Mouse (Mus musculus): ENCODE results near the gene Erf. TPM values are rescaled to one million over a fixed set of nuclear protein-coding genes. Genes with fewer than 3 reads are reported as not detected.
A peak's percentile ranks its signal among the peaks of the same experiment; 100 is the strongest.

Gene Erf
- total RNA-seq, 2 experiments from 2014 or later: 43.1 to 46.3 TPM

GRCm38 (mm10) chr7:25238829-25239623, 11.5 kb downstream of the Erf start:
- DNase-seq (ENCODE audit: low spot score in 2 of 2): peak; percentile 86 to 92

- DNase-seq (ENCODE audit: low spot score in 2 of 2): peak; percentile 93 to 99
Observed at GRCm38 (mm10) chr7:25238015-25238706, 12.4 kb downstream of the Erf start.

DNA sequence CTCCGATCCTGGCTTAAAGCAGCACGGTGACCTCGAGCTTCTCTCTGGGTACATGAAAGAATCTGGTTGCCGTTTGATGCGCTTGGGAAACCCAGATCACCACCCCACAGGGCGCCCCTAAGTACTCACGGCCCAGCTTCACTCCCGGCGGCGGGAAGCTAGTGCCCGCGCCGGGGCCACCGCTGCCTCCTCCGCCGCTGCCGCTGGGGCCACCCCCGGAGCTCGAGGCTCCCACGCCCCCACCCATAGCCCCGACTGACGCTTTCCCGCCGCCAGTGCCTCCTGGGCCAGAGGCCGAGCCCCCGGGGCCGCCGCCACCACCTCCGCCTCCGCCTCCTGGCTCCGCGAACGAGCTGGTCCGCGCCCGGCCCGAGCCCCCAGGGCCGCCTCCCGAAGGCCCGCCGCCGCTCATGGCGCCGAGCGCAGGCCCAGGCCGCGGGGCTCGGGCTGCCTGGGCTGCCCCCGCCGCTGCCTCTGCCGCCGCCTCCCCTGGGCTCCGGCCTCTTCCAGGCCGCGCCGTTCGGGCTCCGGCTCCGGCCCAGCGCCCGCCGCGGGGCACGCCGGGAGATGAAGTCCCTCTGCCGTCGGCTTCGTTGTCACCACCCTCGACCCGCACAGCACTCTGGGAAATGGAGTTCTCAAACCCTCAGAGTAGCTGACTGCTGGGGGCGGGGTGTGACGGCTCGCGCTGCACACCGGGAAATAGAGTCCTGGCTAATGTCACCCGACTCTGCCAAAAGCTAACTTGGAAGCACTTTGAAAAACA, 13.1 kb downstream of the Erf start, which contains the start of gene Gsk3a:
Gene Gsk3a (minus strand): TSS at position 603 of the 766 bp plus-strand sequence.
- DNase-seq (ENCODE audit: low spot score in 2 of 2): peak; percentile 98 to 99

GRCm38 (mm10) chr7:25235526-25235925, 15.0 kb downstream of the Erf start:
- DNase-seq (ENCODE audit: low spot score in 2 of 2): no peak

DNA sequence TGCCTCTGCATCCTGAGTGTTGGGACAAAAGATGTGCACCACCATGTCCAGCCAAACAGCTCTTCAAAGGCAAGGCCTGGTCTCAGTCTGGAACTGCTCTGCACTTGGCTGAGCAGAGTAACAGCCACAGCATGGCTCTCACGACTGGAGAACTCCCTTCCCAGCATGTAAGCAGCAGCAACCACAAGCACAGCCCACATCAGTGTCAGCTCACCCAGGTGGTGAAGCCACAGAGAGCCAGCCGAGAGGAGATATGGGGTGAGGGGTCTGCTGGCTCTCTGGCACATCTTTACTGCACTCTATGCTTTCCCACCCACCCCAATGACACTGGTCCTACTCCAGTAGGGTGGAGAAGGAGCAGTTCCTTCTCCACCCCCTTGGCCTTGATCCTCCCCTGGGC, 17.5 kb downstream of the Erf start:
- DNase-seq (ENCODE audit: low spot score in 2 of 2): no peak

GRCm38 (mm10) chr7:25232101-25232648, 18.4 kb downstream of the Erf start:
- DNase-seq (ENCODE audit: low spot score in 2 of 2): no peak

- DNase-seq (ENCODE audit: low spot score in 2 of 2): no peak
Observed at GRCm38 (mm10) chr7:25230690-25231285, 19.8 kb downstream of the Erf start.

DNA sequence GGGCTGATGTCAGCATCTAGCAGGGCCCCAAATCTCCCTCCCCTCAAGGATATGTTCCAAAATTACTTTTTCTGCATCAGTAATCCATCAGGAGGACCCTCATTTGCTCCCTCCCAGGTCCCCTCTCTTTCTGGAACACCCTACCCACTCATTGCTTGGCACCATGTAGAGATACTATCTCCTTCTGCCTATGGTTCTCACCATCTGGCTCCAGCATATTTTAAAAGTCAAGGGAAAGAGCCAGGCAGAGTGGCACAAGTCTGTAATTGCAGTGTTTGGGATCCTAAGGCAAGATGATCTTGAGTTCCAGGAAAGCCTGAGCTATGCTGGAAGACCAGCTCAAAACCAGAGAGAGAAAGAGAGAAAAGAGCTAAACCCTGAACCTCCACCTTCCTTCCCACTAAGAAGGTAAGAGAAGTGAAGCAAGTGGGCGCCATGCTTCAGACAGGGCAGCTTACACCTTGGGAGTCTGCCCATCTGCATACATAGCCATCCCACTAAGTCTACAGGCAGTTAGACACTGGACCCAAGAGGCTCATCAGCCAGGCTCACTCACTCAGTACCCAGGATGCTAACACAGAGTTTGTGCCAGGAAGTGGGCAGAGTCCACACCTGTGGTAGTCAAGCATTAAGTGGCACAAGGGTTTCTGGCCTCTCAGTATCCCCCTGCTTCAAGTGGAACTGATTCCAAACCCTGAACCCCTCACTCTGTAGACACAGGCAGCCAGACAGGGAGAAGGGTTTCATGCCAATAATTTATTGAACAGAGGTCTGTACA, 22.8 kb downstream of the Erf start:
- peak in 1 of 2 experiments; percentile 66 for DNase-seq (ENCODE audit: low spot score in 2 of 2)

GRCm38 (mm10) chr7:25222275-25222967, 28.1 kb downstream of the Erf start:
- DNase-seq (ENCODE audit: low spot score in 2 of 2): no peak

- peak; percentile 98 to 99 for DNase-seq (ENCODE audit: low spot score in 2 of 2)
Observed at GRCm38 (mm10) chr7:25221102-25221883, 29.3 kb downstream of the Erf start, which contains the start of gene Zfp526. Zfp526 (plus strand) TSS chr7:25221425.

DNA sequence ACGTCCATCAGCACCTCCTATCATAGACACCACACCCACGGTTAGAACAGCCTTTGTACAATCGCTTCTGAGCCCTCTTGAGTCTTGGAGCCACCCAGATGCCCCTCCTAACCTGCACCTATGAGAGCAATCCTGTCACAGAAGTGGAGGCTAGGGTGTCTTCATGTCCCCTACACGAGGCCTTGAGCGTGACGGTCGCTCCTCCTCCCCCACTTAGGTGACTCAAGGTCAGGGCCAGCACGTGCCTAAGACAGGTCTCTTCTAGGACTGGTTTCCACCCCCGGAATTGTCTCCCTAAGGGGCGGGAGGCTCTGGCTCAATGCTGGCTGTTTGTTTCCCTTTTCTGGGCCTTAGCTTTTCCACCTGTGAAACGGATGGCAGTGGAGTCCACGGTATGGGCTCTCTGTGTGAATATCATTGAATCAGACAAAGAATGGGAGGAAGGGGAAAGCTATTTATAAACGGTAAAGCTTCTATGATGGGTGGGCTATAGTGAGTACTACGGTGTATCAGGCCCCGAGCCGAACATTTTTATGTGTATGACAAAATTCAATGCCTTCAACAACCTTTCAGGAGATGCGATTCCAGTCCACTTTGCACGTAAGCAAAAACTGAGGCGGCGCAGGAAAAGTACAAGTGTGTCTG, 30.0 kb downstream of the Erf start, which contains the start of gene Dedd2:
Gene Dedd2 (minus strand): TSS at position 159 of the 645 bp plus-strand sequence.
- DNase-seq (ENCODE audit: low spot score in 2 of 2): no peak

GRCm38 (mm10) chr7:25219756-25220456, 30.7 kb downstream of the Erf start:
- DNase-seq (ENCODE audit: low spot score in 2 of 2): peak; percentile 95 to 97

DNA sequence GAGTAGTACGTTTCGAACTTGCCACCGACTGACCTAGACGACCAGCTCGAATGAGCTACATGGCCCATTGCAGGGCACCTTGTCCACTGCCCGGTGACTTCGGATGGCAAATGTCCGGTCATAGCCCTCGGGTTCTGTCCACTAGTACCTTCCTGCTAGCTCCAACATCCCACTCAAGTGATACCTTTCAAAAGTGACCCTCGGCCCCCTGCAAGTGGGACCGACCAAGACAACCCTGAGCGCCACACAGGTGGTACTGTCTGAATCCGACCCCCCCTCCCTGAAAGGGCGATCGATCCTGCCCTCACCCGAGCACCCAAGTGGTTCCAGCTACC, 31.2 kb downstream of the Erf start:
- peak in 1 of 2 experiments; percentile 45 for DNase-seq (ENCODE audit: low spot score in 2 of 2)

GRCm38 (mm10) chr7:25218705-25219415, 31.7 kb downstream of the Erf start:
- DNase-seq (ENCODE audit: low spot score in 2 of 2): peak in 1 of 2 experiments; percentile 44

DNA sequence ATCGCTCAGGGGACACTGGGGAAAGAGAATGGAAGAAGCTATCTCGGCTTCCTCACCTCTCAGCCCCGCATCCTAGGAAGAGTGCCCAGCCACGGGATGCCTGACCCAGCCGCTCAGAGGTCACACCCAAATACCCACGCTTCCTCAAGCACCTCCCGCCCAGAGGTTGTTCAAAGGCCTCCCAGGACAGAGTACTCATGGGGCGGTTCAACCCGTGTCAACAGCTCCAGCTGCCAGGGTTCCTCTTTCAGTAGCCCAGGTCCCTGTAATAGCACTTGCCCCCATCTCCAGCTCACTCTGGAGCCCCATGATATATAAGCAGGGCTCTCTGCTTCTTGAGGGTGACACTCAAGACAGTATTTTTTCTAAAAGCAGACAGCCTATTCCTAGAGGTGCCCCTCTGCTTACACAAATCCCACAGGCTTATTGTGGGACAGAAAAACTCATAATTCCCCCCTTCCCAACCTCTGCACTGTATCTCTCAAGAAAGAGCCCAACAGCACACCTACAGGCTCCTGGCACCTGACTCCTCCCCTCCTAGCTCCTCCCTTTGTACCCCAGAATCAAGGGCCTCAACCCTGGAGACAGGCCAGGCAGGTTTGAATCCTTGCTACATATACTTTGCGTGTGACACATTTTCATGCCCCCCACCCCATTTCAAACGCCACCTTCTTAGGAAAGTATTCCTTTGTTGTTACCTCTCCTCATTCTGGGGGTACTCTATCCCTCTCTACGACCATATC, 32.7 kb downstream of the Erf start:
- no peak for DNase-seq (ENCODE audit: low spot score in 2 of 2)

DNA sequence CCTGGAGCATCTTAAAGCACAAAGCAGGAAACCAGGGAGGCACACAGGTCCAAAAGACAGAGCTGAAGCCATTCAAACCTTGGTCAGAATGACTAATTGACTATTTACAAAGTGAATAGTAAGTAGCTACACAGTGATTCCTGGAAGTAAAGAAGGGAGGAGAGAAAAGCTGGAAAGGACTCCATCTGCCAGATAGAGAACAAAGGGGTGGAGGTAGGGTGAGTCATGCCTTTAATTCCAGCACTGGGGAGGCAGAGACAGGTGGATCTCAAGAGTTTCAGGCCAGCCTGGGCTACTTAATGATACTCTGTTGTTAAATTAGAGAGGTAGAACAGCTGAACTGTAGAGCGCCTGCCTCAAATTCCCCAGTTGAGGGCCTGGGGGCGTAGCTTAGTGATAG, 36.4 kb downstream of the Erf start:
- DNase-seq (ENCODE audit: low spot score in 2 of 2): no peak
